Mouse (Mus musculus): ENCODE results near the gene Eri3.

Gene Eri3

DNA sequence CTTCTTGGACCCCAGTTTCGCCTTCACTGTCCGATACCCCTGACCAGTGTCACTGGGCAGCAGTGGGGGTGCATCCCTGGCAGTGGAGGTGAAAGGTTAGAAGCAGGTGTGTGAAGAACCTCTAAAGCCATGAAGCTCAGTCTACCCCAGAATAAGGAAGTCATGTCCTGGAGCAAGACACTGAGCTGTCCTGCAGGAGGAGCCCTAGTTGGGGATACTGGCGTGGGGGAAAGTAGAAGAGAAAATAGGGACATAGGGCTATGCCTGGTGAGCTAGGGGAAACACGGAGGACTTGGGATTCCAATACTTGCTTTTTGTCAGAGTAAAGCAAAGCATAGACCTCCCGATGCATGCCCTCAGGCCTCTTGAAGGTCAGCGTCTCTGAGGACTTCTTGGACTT lies 130.8 kb downstream of the Eri3 start:
- in situ Hi-C loops (cut with MboI; ENCODE audit: low pct_unique_long_range_greater_than_20kb in 1 of 2, low sequenced_read_pairs in 2 of 2, unreplicated experiment in 1 of 2), result no loop called here

DNA sequence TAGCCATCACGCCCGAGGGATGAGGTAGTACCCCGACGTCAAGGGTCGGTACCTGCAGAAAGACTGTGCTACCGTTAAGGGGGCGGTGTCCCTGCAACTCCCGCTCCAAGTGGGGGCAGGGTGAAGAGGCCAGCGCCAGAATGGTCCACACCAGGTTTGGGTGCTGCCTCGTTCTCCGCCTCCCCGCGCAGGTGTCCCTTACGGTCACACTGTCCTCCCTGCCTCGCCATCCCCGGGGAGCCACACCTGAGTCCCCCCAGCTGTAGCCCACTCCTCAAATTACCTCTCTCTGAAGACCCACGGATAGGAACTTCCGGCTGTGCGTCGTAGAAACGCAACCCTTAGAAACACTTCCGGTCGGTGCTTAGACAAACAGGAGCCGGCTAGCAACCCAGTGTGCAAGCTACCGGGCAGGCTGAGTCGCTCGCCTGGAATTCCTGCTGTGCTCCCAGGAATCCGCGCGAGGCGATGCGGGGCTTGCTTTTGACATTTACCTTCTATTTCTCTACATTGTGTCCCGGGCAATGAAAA lies 131.8 kb downstream of the Eri3 start, which contains the start of gene Dmap1:
Dmap1 (minus strand) TSS at position 343 of the 531 bp plus-strand sequence.
- in situ Hi-C loops (cut with MboI; ENCODE audit: low pct_unique_long_range_greater_than_20kb in 1 of 2, low sequenced_read_pairs in 2 of 2, unreplicated experiment in 1 of 2), result no loop called here

DNA sequence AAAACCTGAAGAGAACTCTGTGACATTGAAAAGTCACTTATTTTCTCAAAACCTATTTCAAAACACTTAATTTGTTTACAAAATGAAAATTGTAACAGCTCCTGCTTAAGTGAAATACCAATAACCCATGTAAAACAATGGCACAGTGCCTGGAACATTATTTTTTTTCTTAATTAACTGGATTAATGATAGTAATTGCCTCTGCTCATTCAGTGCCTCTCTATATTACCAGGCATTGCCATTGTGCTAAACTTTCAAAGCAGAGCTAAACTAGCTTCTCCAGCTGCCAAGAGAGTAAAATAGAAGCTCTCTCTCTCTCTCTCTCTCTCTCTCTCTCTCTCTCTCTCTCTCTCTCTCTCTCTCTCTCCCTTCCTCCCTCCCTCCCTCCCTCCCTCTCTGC lies 132.3 kb downstream of the Eri3 start:
- in situ Hi-C loops (cut with MboI; ENCODE audit: low pct_unique_long_range_greater_than_20kb in 1 of 2, low sequenced_read_pairs in 2 of 2, unreplicated experiment in 1 of 2), result no loop called here

DNA sequence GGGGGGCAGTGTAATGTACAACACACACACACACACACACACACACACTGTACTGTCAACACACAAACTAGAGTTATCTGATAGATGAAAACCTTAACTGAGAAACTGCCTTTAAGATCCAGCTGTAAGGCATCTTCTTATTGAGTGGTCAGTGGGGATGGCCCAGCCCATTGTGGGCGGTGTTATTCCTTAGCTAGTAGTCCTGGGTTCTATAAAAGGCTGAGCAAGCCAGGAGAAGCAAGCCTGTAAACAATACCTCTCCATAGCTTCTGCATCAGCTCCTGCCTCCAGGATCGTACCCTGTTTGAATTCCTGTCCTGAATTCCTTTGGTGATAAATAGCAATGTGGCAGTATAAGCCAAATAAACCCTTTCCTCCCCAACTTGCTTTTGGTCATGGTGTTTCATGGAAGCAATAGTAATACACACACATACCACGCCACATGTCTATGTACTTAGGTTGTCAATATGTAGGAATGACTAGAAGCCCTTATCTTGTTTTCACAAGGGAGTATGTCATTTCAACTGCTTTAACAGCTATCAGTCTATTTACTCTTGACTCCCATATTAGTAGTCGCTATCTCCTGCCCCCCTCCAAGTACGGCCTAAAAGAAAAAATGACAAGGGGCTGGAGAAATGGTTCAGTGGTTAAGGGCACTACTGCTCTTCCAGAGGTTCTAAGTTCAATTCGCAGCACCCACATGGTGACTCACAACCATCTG lies 133.0 kb downstream of the Eri3 start:
- in situ Hi-C loops (cut with MboI; ENCODE audit: low pct_unique_long_range_greater_than_20kb in 1 of 2, low sequenced_read_pairs in 2 of 2, unreplicated experiment in 1 of 2), result no loop called here

DNA sequence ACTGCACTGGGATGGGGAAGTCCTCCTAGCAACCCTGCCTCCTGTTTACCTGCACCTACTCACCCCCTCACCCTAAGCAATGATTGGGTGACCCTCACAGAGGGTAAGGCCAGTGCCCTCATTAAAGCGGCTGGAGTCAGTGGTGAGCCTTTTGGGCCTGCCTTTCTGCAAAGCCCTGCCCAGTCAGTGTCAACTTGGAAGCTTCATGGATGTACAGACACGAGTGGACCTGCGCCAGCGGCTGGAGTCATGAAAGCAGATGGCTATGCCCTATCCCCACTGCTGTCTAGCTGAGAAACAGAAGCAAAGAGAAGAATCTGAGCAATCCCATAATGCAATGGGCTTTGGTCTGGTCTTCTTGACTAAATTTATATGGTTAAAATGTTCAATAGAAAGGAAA lies 136.2 kb downstream of the Eri3 start:
- in situ Hi-C loops (cut with MboI; ENCODE audit: low pct_unique_long_range_greater_than_20kb in 1 of 2, low sequenced_read_pairs in 2 of 2, unreplicated experiment in 1 of 2), result no loop called here

DNA sequence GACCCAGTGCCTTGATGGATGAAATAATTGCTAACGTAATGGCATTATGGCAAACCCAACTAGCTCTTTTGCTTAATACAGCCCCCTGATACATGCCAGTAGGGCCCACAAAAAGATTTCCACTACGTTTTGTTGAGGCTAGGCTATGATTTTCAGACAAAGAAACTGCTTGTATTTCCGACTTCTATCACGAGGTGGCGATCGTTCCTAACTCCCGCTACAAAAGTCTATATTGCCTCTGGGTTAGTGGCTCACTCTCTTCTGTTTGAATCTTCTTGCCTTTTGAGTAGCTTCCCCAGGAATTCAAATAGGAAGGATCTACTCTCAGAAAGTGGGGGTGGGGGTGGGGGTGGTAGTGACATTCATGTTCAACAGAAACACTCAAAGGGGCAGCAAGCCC lies 155.2 kb downstream of the Eri3 start:
- in situ Hi-C loops (cut with MboI; ENCODE audit: low pct_unique_long_range_greater_than_20kb in 1 of 2, low sequenced_read_pairs in 2 of 2, unreplicated experiment in 1 of 2), result loop anchor here in 1 of 2 experiments (25.0 kb wide), 1 partner anchor 632 kb away; no protein-coding TSS in a partner anchor

DNA sequence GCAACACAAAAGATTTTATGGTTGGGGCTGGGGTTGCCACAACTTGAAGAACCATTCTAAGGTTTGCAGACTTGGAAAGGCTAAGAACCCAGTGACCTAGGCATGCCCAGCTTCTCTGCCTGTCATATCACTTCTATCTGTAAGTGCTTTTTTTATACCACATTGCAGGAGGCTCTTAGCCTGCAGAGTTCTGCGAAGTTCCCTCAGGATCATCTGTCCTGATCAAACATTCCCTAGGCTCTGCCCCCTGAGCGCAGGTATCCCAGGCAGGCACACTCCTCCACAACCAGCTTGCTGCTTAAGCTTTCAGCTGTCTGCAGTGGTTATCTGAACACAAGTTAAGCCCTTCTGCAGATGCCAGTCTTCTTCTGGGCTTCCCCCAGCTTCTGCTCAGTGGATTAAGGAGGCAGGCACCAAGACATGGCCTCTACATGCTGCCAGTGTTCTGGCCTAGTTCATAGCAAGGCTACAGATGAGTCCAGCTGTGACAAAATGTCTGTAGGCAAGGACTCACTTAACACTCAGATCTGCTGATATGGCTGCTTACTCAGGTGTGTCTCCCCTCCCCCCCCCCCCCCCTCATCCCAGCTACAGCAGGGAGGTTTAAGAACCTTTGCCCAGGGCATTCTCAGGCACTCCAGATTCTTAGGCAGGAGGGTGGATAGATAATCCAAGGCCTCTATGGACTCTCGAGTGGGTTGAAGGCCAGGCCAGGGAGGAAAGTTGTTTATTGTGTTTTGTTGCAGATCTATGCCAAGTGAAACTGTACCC lies 158.8 kb downstream of the Eri3 start:
- in situ Hi-C loops (cut with MboI; ENCODE audit: low pct_unique_long_range_greater_than_20kb in 1 of 2, low sequenced_read_pairs in 2 of 2, unreplicated experiment in 1 of 2), result loop anchor here in 1 of 2 experiments (25.0 kb wide), 1 partner anchor 628 kb away; no protein-coding TSS in a partner anchor

DNA sequence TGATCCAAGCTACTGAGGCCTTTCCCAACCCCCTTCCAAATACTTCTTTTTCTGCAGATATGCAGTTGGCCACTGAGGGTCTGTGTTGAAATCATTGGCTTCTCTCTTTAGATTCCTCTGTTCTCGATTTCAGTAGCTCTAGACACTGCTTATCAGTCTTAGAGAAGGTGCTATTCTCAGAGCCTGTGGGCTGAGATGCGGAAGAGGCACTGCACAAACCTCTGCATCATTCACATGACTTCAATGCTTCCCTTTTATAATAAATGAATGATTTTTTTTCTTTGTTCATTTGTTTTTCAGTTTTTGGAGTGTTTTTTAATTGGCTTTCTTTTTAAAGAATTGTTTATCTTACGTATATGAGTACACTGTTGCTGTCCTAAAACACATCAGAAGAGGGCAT lies 162.1 kb downstream of the Eri3 start:
- in situ Hi-C loops (cut with MboI; ENCODE audit: low pct_unique_long_range_greater_than_20kb in 1 of 2, low sequenced_read_pairs in 2 of 2, unreplicated experiment in 1 of 2), result loop anchor here in 1 of 2 experiments (10.0 to 25.0 kb wide), 2 partner anchors 52 to 625 kb away; partner anchors contain the start of gene Klf17

DNA sequence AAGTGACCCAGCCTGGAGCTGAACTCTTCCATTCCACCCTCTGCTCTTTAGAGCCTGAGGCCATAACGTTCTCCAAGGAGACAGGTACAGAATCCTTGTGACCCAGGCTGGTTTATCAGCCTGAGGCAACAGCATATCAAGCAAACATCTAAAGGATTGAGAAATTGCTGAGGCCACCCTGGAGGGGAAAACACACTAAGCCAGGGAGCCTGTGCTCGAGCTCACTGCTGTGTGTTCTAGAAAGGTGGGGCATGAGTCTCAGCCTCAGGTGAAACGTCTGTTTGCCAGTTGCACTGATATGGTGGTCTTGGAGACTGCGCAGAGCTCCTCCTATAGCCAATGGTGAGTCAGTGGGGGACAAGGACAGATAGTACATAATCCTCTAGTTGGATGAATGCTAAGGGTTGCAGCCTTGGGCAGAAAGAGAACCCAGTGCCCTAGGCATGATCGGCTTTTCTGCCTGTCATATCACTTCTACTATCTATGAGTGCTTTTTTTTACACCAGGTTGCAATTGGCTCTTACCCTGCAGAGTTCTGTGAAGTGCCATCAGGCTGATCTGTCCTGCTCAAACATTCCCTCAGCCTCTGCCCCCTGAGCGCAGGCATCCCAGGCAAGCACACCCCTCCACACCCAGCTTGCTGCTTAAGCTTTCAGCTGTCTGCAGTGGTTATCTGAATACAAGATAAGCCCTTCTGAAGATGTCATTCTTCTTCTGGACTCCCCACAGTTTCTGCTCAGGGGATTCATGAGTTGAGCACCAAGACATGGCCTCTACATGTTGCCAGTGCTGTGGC lies 163.3 kb downstream of the Eri3 start:
- in situ Hi-C loops (cut with MboI; ENCODE audit: low pct_unique_long_range_greater_than_20kb in 1 of 2, low sequenced_read_pairs in 2 of 2, unreplicated experiment in 1 of 2), result loop anchor here in 1 of 2 experiments (10.0 to 25.0 kb wide), 2 partner anchors 51 to 624 kb away; partner anchors contain the start of gene Klf17
